Comparison of ENCODE assay signal across 28 mouse cellular contexts in genomic region chr5:107778763-107779162, GRCm38 (mm10). TPM values are rescaled to one million over a fixed set of nuclear protein-coding genes. Genes with fewer than 3 reads are reported as not detected.
A peak's percentile ranks its signal among the peaks of the same experiment; 100 is the strongest.
DNase-seq lines count a peak whose midpoint lies in the region; ATAC-seq lines count a peak whose summit lies in the region.
"Had no signal": no experiment of that assay in that cellular context is flagged by ENCODE, and none has a peak within 500 bp of the region (broad histone marks: within the 10 kb centered on the region; RNA-seq: fewer than 3 reads in every experiment).

No protein-coding gene starts in this region.

- DNase-seq in CD4-positive helper T cell, adult 2 months (ENCODE audit: low read depth, low spot score): peak; percentile 43
- peak; percentile 20 for DNase-seq in adipocyte (ENCODE audit: low spot score)
- no peak for DNase-seq in embryo, embryonic 10 days (ENCODE audit: low spot score)
- DNase-seq in frontal cortex, postnatal 36 days (ENCODE audit: low spot score in 2 of 2): no peak
- DNase-seq in Muller cell, postnatal 12 days (ENCODE audit: inconsistent ontology term): no peak
- DNase-seq: adrenal gland, adult 2 months; adrenal gland, postnatal 14 days; B cell, adult 2 months; cerebellum, adult 11 months; cerebellum, adult 2 months; cerebellum, adult 9-11 months; cerebellum, postnatal 25 days; embryo, embryonic 11 days; gastrocnemius, postnatal 10 days; gastrocnemius, postnatal 36 days; heart, postnatal 10 days; heart, postnatal 36 days; kidney, adult 2 months had no signal

- peak; percentile 66 for ATAC-seq in CD4-positive, CD25-positive, alpha-beta regulatory T cell, adult 4 months
- ATAC-seq: forebrain, embryonic 15.5 days; hindbrain, embryonic 16.5 days; intestine, postnatal 0 days had no signal

RNA-seq across cellular contexts. Expression of gene Ube2d2b, which starts 51.1 kb away (rescaled TPM):
- polyA plus RNA-seq in CD4-positive, CD25-positive, alpha-beta regulatory T cell, adult 4 months (2017; shearing (Covaris generic)): under 1 TPM in 1 of 2 experiments, not detected in 1; 0.32 TPM
- polyA plus RNA-seq: adrenal gland, adult 2 months; cerebellum, adult 2 months; erythroblast, embryonic 14.5 days; G1E; intestine, postnatal 0 days; kidney, adult 2 months had no signal

RNA-seq across cellular contexts. Expression of gene Gfi1, which starts 52.9 kb away (rescaled TPM):
- polyA plus RNA-seq in CD4-positive, CD25-positive, alpha-beta regulatory T cell, adult 4 months (2017; shearing (Covaris generic)): 1 to 10 TPM; 2.5 to 6.1 TPM
- polyA plus RNA-seq: cerebellum, adult 2 months; embryonic facial prominence, embryonic 10.5 days; embryonic facial prominence, embryonic 13.5 days; forebrain, embryonic 12.5 days; forebrain, embryonic 15.5 days; hindbrain, embryonic 13.5 days; hindbrain, embryonic 16.5 days had no signal

Comparison
In these comparisons a context has a peak if more than half of its experiments do, and no peak if none do; other contexts are left out.
1. DNase-seq: peak in CD4-positive helper T cell, adult 2 months (single experiment) and adipocyte (single experiment); none in embryo, embryonic 10 days (single experiment), frontal cortex, postnatal 36 days (0 of 2) and Muller cell, postnatal 12 days (single experiment).